Mouse (Mus musculus) limb, embryonic 14.5 days (tissue): Measurements from ENCODE around the gene Akirin1. TPM values are rescaled to one million over a fixed set of nuclear protein-coding genes. Genes with fewer than 3 reads are reported as not detected.

Source experiments
- ATAC-seq: fragments of 200-750 bp; cut with Nextera tagmentation; 2 replicates; pipeline ENCODE4 v1.8.0; 2017; ENCODE audit warnings: low read depth, moderate number of reproducible peaks, moderate TSS enrichment; ENCODE audit not compliant: low FRiP score
- DNase-seq: peaks from one replicate; pipeline ENCODE4 v3.0.0-alpha.2; 2015; ENCODE audit warnings: low spot score
- H3K27ac ChIP-seq: fragments of 300-500 bp; sonication (generic); replicated peaks from 2 replicates; pipeline ENCODE4 v1.5.1; 2014; ENCODE audit warnings: low read depth, mild to moderate bottlenecking, low read length, moderate library complexity, mixed read lengths
- H3K27me3 ChIP-seq: fragments of 300-500 bp; sonication (generic); 2 replicates; pipeline ENCODE4 v1.6.1; 2014; ENCODE audit warnings: low read length, mixed read lengths; ENCODE audit not compliant: control insufficient read depth, insufficient read depth
- H3K36me3 ChIP-seq: fragments of 300-500 bp; sonication (generic); 2 replicates; pipeline ENCODE4 v1.6.1; 2014; ENCODE audit warnings: mild to moderate bottlenecking, low read length, moderate library complexity, mixed read lengths; ENCODE audit not compliant: control insufficient read depth, insufficient read depth
- H3K4me1 ChIP-seq: fragments of 300-500 bp; sonication (generic); 2 replicates; pipeline ENCODE4 v1.6.1; 2014; ENCODE audit warnings: antibody characterized with exemption, low read length, mixed read lengths; ENCODE audit not compliant: control insufficient read depth, insufficient read depth
- H3K4me2 ChIP-seq: fragments of 300-500 bp; sonication (generic); replicated peaks from 2 replicates; pipeline ENCODE4 v1.6.1; 2014; ENCODE audit warnings: low read depth, mild to moderate bottlenecking, low read length, moderate library complexity; ENCODE audit not compliant: severe bottlenecking
- H3K4me3 ChIP-seq: fragments of 300-500 bp; sonication (generic); replicated peaks from 2 replicates; pipeline ENCODE4 v1.5.1; 2014; ENCODE audit warnings: low read length
- H3K9ac ChIP-seq: fragments of 300-500 bp; sonication (generic); 2 replicates; pipeline ENCODE4 v1.6.1; 2014; ENCODE audit warnings: mild to moderate bottlenecking, low read depth, low read length, moderate library complexity; ENCODE audit not compliant: severe bottlenecking
- H3K9me3 ChIP-seq: fragments of 300-500 bp; sonication (generic); 2 replicates; pipeline ENCODE4 v1.6.1; 2016; ENCODE audit warnings: low read length; ENCODE audit not compliant: control insufficient read depth
- POLR2A ChIP-seq: fragments of 200-500 bp; IDR thresholded peaks from 2 replicates; pipeline ENCODE4 v1.8.0; 2012; ENCODE audit warnings: inconsistent platforms, mild to moderate bottlenecking, moderate library complexity, borderline replicate concordance; ENCODE audit not compliant: insufficient read depth, insufficient read length; ENCODE audit errors: extremely low read depth
- WGBS: fragments of 180-500 bp; shearing (Covaris S2); extraction: QIAGEN DNeasy Blood & Tissue Kit; methylation state at CpG from one replicate; pipeline ENCODE4 v1.1.7; 2014; 5-methylcytosine and 5-hydroxymethylcytosine counted together
- polyA plus RNA-seq, 2 experiments: library from polyadenylated mRNA; depleted of rRNA in 1 of 2; stranded (reverse) in 1 of 2; unstranded in 1 of 2; fragments of >200 nt; fragmentation: Nextera tagmentation in 1 of 2; extraction: Ambion mirVana in 1 of 2; gene quantifications; 2 replicates each; pipeline versions ENCODE4 v1.2.1 to v1.2.3; 2012 to 2014

The Akirin1 gene
- polyA plus RNA-seq, 2 experiments: 39.5 to 55.5 TPM

GRCm38 (mm10) chr4:123686368-123687024 lies 63.6 kb downstream of the Akirin1 start:
- H3K36me3 ChIP-seq: 0 out of 2 replicates have a peak, but pooled peaks cover 5% of the 10 kb centered on the region
- no peak overlapping the region for H3K27ac ChIP-seq
- H3K4me2 ChIP-seq: peak overlapping the region; percentile 100
- ATAC-seq (no peak), DNase-seq (no peak)
- no peak for TF ChIP-seq POLR2A
- 0 out of 2 replicates have a peak, but pooled peaks cover 9% of the 10 kb centered on the region for H3K27me3 ChIP-seq
- peak overlapping the region; percentile 82 for H3K4me3 ChIP-seq
- peaks cover 11% of the 10 kb centered on the region for H3K4me1 ChIP-seq
- no peaks in the 10 kb centered on the region for H3K9me3 ChIP-seq
- 1% methylated on average over 48 of the region's 56 CpGs for WGBS
- H3K9ac ChIP-seq: peak overlapping the region; percentile 77

- Histone ChIP-seq H3K4me3 (peak overlapping the region; percentile 82), H3K4me1 (peaks cover 11% of the 10 kb centered on the region), H3K9ac (no peak overlapping the region), H3K27ac (no peak overlapping the region), H3K27me3 (0 out of 2 replicates have a peak, but pooled peaks cover 9% of the 10 kb centered on the region), H3K4me2 (peak overlapping the region; percentile 100), H3K36me3 (0 out of 2 replicates have a peak, but pooled peaks cover 5% of the 10 kb centered on the region), H3K9me3 (no peaks in the 10 kb centered on the region)
- 55% methylated on average over 8 of the region's 8 CpGs for WGBS
- no peak for DNase-seq
- no peak for ATAC-seq
- no peak for TF ChIP-seq POLR2A
Observed at GRCm38 (mm10) chr4:123685506-123686242, 64.5 kb downstream of the Akirin1 start.

- DNase-seq (no peak), ATAC-seq (no peak)
- TF ChIP-seq POLR2A: no peak
- Histone ChIP-seq H3K27me3 (0 out of 2 replicates have a peak, but pooled peaks cover 9% of the 10 kb centered on the region), H3K4me2 (no peak overlapping the region), H3K9ac (no peak overlapping the region), H3K4me3 (no peak overlapping the region), H3K27ac (no peak overlapping the region), H3K36me3 (0 out of 2 replicates have a peak, but pooled peaks cover 5% of the 10 kb centered on the region), H3K4me1 (peaks cover 11% of the 10 kb centered on the region), H3K9me3 (no peaks in the 10 kb centered on the region)
- WGBS: 63% methylated on average over 7 of the region's 7 CpGs
Observed at GRCm38 (mm10) chr4:123685046-123685445, 65.1 kb downstream of the Akirin1 start.

Other genes starting within 250 kb of the Akirin1 start
- gene Macf1, start 66.0 kb downstream of the Akirin1 start, polyA plus RNA-seq (2012; rRNA removed): 99.7 and 103 TPM in 2 replicates
- 79.8 and 84.0 TPM in 2 replicates for gene Macf1, start 66.0 kb downstream of the Akirin1 start, polyA plus RNA-seq (2014; fragmentation: Nextera tagmentation; extraction: Ambion mirVana)
- 119 and 253 TPM in 2 replicates for gene Ndufs5, start 32.1 kb downstream of the Akirin1 start, polyA plus RNA-seq (2012; rRNA removed)
- gene Ndufs5, start 32.1 kb downstream of the Akirin1 start, polyA plus RNA-seq (2014; fragmentation: Nextera tagmentation; extraction: Ambion mirVana): 344 and 353 TPM in 2 replicates
- gene Rhbdl2, start 37.5 kb upstream of the Akirin1 start, polyA plus RNA-seq (2012; rRNA removed): 4.8 and 4.9 TPM in 2 replicates
- 3.5 and 4.1 TPM in 2 replicates for gene Rhbdl2, start 37.5 kb upstream of the Akirin1 start, polyA plus RNA-seq (2014; fragmentation: Nextera tagmentation; extraction: Ambion mirVana)
- gene 4933427I04Rik, start 109.3 kb upstream of the Akirin1 start, polyA plus RNA-seq (2012; rRNA removed): 0.08 TPM in 2 replicates
- 0.14 and 0.15 TPM in 2 replicates for gene 4933427I04Rik, start 109.3 kb upstream of the Akirin1 start, polyA plus RNA-seq (2014; fragmentation: Nextera tagmentation; extraction: Ambion mirVana)
- gene Mycbp, start 154.5 kb upstream of the Akirin1 start, polyA plus RNA-seq (2012; rRNA removed): 24.2 and 30.7 TPM in 2 replicates
- 59.8 and 65.2 TPM in 2 replicates for gene Mycbp, start 154.5 kb upstream of the Akirin1 start, polyA plus RNA-seq (2014; fragmentation: Nextera tagmentation; extraction: Ambion mirVana)
- gene Rragc, start 167.1 kb upstream of the Akirin1 start, polyA plus RNA-seq (2012; rRNA removed): 61.0 and 61.1 TPM in 2 replicates
- gene Rragc, start 167.1 kb upstream of the Akirin1 start, polyA plus RNA-seq (2014; fragmentation: Nextera tagmentation; extraction: Ambion mirVana): 60.3 and 61.2 TPM in 2 replicates
- not detected in 2 replicates for gene 4930535I16Rik, start 167.7 kb upstream of the Akirin1 start, polyA plus RNA-seq (2012; rRNA removed)
- gene 4930535I16Rik, start 167.7 kb upstream of the Akirin1 start, polyA plus RNA-seq (2014; fragmentation: Nextera tagmentation; extraction: Ambion mirVana): not detected in 2 replicates